ENCODE assay signal across 8 mouse cellular contexts in the genomic region with DNA sequence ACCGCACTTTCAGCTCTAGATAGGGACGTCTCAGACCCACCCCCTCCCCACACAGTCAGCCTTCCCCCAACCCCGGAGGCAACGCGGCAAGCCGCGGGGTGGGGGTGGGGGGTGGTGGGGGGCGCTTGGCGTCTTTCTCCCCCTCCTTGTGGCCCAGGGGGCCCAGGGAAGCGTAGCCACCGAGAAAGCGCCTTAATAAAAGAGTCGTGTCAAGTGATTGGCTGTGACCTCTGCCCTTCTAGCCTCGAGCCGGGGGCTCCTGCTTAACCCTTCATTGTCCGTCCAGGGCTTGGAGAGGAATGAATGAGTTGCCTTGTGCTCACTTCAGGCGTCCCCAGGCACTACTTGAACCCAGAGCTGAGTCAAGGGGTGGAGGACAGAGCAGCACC. TPM values are rescaled to one million over a fixed set of nuclear protein-coding genes. Genes with fewer than 3 reads are reported as not detected.
DNase-seq lines count a peak whose midpoint lies in the region; ATAC-seq and TF ChIP-seq lines count a peak whose summit lies in the region.
"Had no signal": no experiment of that assay in that cellular context is flagged by ENCODE, and none has a peak within 500 bp of the region (broad histone marks: within the 10 kb centered on the region; RNA-seq: fewer than 3 reads in every experiment).

No protein-coding gene starts in this region.

- no peaks in the 10 kb centered on the region for H3K36me3 ChIP-seq in testis, adult 2 months (ENCODE audit: control insufficient read depth, insufficient read depth, low read length)
- H3K36me3 ChIP-seq in hindbrain, embryonic 10.5 days: peaks cover 32% of the 10 kb centered on the region
- H3K36me3 ChIP-seq in midbrain, embryonic 10.5 days: peaks cover 33% of the 10 kb centered on the region

- H3K9me3 ChIP-seq in hindbrain, embryonic 10.5 days: no peaks in the 10 kb centered on the region
- H3K9me3 ChIP-seq in midbrain, embryonic 10.5 days (replicated peaks): no peaks in the 10 kb centered on the region

- H3K27ac ChIP-seq in testis, adult 2 months (ENCODE audit: control insufficient read depth, insufficient read depth, low read depth, low read length): no peak overlapping the region
- H3K27ac ChIP-seq in hindbrain, embryonic 10.5 days: peak overlapping the region; percentile 97
- peak overlapping the region; percentile 95 for H3K27ac ChIP-seq in midbrain, embryonic 10.5 days (replicated peaks)

- H3K27me3 ChIP-seq in testis, adult 2 months (ENCODE audit: control insufficient read depth, insufficient read depth, low read length): no peaks in the 10 kb centered on the region; the same call in none of the 2 replicates
- H3K27me3 ChIP-seq in hindbrain, embryonic 10.5 days (ENCODE audit: insufficient read depth, poor library complexity, severe bottlenecking): no peaks in the 10 kb centered on the region
- peaks cover 13% of the 10 kb centered on the region; the same call in 1 of the 2 replicates for H3K27me3 ChIP-seq in midbrain, embryonic 10.5 days (ENCODE audit: low read depth, poor library complexity, severe bottlenecking)

- TF ChIP-seq CTCF in testis, adult 2 months (IDR thresholded peaks at IDR 0.05; ENCODE audit: control insufficient read depth, insufficient read depth, insufficient replicate concordance, low read depth, low read length): no peak

- WGBS in hindbrain, embryonic 10.5 days: under 1% methylated on average over 17 of the region's 17 CpGs
- under 1% methylated on average over 17 of the region's 17 CpGs for WGBS in midbrain, embryonic 10.5 days

- no peak for DNase-seq in testis, postnatal 14 days (ENCODE audit: low spot score)
- DNase-seq in hindbrain, embryonic 10.5 days (ENCODE audit: low spot score): peak; percentile 92
- peak; percentile 90 for DNase-seq in midbrain, embryonic 10.5 days (ENCODE audit: low spot score)
- DNase-seq in cerebellum, postnatal 4 days (ENCODE audit: low spot score in 2 of 2): no peak
- DNase-seq in gastrocnemius, postnatal 36 days: no peak

- no peak for ATAC-seq in granulocyte monocyte progenitor cell, adult 5-6 weeks (replicated peaks; ENCODE audit: poor library complexity, severe bottlenecking)

- intact Hi-C loops in gastrocnemius, postnatal 36 days (cut with DNase I): loop anchor here (5.0 kb wide), 1 partner anchor 1659 kb away; no protein-coding TSS in a partner anchor

- peak overlapping the region; percentile 36 for H3K4me3 ChIP-seq in testis, adult 2 months (ENCODE audit: control insufficient read depth, low read depth, low read length)
- peak overlapping the region; percentile 75 for H3K4me3 ChIP-seq in hindbrain, embryonic 10.5 days
- peak overlapping the region; percentile 68 for H3K4me3 ChIP-seq in midbrain, embryonic 10.5 days

- TF ChIP-seq POLR2A in testis, adult 2 months (IDR thresholded peaks at IDR 0.05; ENCODE audit: control insufficient read depth, low read depth, low read length): no peak

- peaks cover 37% of the 10 kb centered on the region for H3K4me1 ChIP-seq in testis, adult 2 months (ENCODE audit: control insufficient read depth, insufficient read depth, low read length)
- peaks cover 95% of the 10 kb centered on the region for H3K4me1 ChIP-seq in hindbrain, embryonic 10.5 days (replicated peaks)
- H3K4me1 ChIP-seq in midbrain, embryonic 10.5 days: peaks cover 95% of the 10 kb centered on the region

RNA-seq across cellular contexts. Expression of gene Crabp2, which starts 0.7 kb away (rescaled TPM):
- polyA plus RNA-seq in testis, adult 2 months (2012; rRNA removed): 0.26 and 2.0 TPM in 2 replicates
- 956 and 1,072 TPM in 2 replicates for polyA plus RNA-seq in hindbrain, embryonic 10.5 days (2016; fragmentation: Nextera tagmentation; extraction: Ambion mirVana)
- polyA plus RNA-seq in midbrain, embryonic 10.5 days (2016; fragmentation: Nextera tagmentation; extraction: Ambion mirVana): 562 and 684 TPM in 2 replicates
- not detected in 2 replicates for total RNA-seq in granulocyte monocyte progenitor cell, adult 5-6 weeks (2014; fragmentation: Nextera tagmentation)
- not detected in 2 replicates for total RNA-seq in granulocyte monocyte progenitor cell, adult 5-6 weeks (2017)
- under 1 TPM; 0.37 to 0.48 TPM for total RNA-seq in gastrocnemius, postnatal 36 days (2021)
- total RNA-seq: hematopoietic stem cell, adult 5-6 weeks had no signal

RNA-seq across cellular contexts. Expression of gene Rrnad1, which starts 17.3 kb away (rescaled TPM):
- polyA plus RNA-seq in testis, adult 2 months (2012; rRNA removed): 22.2 and 24.4 TPM in 2 replicates
- 18.9 and 20.9 TPM in 2 replicates for polyA plus RNA-seq in hindbrain, embryonic 10.5 days (2016; fragmentation: Nextera tagmentation; extraction: Ambion mirVana)
- polyA plus RNA-seq in midbrain, embryonic 10.5 days (2016; fragmentation: Nextera tagmentation; extraction: Ambion mirVana): 18.6 and 21.6 TPM in 2 replicates
- total RNA-seq in granulocyte monocyte progenitor cell, adult 5-6 weeks (2014; fragmentation: Nextera tagmentation): 20.7 and 30.7 TPM in 2 replicates
- total RNA-seq in granulocyte monocyte progenitor cell, adult 5-6 weeks (2017): 13.6 and 13.8 TPM in 2 replicates
- 1 to 10 TPM; 3.0 to 4.1 TPM for total RNA-seq in gastrocnemius, postnatal 36 days (2021)

RNA-seq across cellular contexts. Expression of gene Isg20l2, which starts 17.7 kb away (rescaled TPM):
- polyA plus RNA-seq in testis, adult 2 months (2012; rRNA removed): 59.9 and 60.6 TPM in 2 replicates
- 73.3 and 75.7 TPM in 2 replicates for polyA plus RNA-seq in hindbrain, embryonic 10.5 days (2016; fragmentation: Nextera tagmentation; extraction: Ambion mirVana)
- polyA plus RNA-seq in midbrain, embryonic 10.5 days (2016; fragmentation: Nextera tagmentation; extraction: Ambion mirVana): 81.6 and 81.9 TPM in 2 replicates
- total RNA-seq in granulocyte monocyte progenitor cell, adult 5-6 weeks (2014; fragmentation: Nextera tagmentation): 49.5 and 63.1 TPM in 2 replicates
- total RNA-seq in granulocyte monocyte progenitor cell, adult 5-6 weeks (2017): 45.7 and 51.4 TPM in 2 replicates
- 1 to 10 TPM; 6.2 to 8.0 TPM for total RNA-seq in gastrocnemius, postnatal 36 days (2021)

RNA-seq across cellular contexts. Expression of gene Nes, which starts 23.1 kb away (rescaled TPM):
- 0.26 and 0.51 TPM in 2 replicates for polyA plus RNA-seq in testis, adult 2 months (2012; rRNA removed)
- polyA plus RNA-seq in hindbrain, embryonic 10.5 days (2016; fragmentation: Nextera tagmentation; extraction: Ambion mirVana): 109 and 143 TPM in 2 replicates
- 125 and 158 TPM in 2 replicates for polyA plus RNA-seq in midbrain, embryonic 10.5 days (2016; fragmentation: Nextera tagmentation; extraction: Ambion mirVana)
- not detected in 2 replicates for total RNA-seq in granulocyte monocyte progenitor cell, adult 5-6 weeks (2014; fragmentation: Nextera tagmentation)
- total RNA-seq in granulocyte monocyte progenitor cell, adult 5-6 weeks (2017): 0.05 TPM in 1 of 2 replicates, not detected in the other
- 10 to 100 TPM; 15.4 to 20.5 TPM for total RNA-seq in gastrocnemius, postnatal 36 days (2021)

RNA-seq across cellular contexts. Expression of gene Mrpl24, which starts 28.5 kb away (rescaled TPM):
- 79.1 and 96.3 TPM in 2 replicates for polyA plus RNA-seq in testis, adult 2 months (2012; rRNA removed)
- polyA plus RNA-seq in hindbrain, embryonic 10.5 days (2016; fragmentation: Nextera tagmentation; extraction: Ambion mirVana): 74.7 and 76.1 TPM in 2 replicates
- polyA plus RNA-seq in midbrain, embryonic 10.5 days (2016; fragmentation: Nextera tagmentation; extraction: Ambion mirVana): 78.3 and 81.6 TPM in 2 replicates
- 165 and 169 TPM in 2 replicates for total RNA-seq in granulocyte monocyte progenitor cell, adult 5-6 weeks (2014; fragmentation: Nextera tagmentation)
- 112 and 134 TPM in 2 replicates for total RNA-seq in granulocyte monocyte progenitor cell, adult 5-6 weeks (2017)
- 10 to 100 TPM; 36.7 to 42.3 TPM for total RNA-seq in gastrocnemius, postnatal 36 days (2021)

Comparison
In these comparisons a context has a peak if more than half of its experiments do, and no peak if none do; other contexts are left out.
1. DNase-seq: peak in hindbrain, embryonic 10.5 days (single experiment) and midbrain, embryonic 10.5 days (single experiment); none in testis, postnatal 14 days (single experiment), cerebellum, postnatal 4 days (0 of 2) and gastrocnemius, postnatal 36 days (0 of 2).
2. RNA of gene Crabp2, which starts 0.7 kb away (polyA plus RNA-seq): 956 to 1,072 TPM in hindbrain, embryonic 10.5 days and 562 to 684 TPM in midbrain, embryonic 10.5 days; 0.26 to 2.0 TPM in testis, adult 2 months; every median in the first group is over 100 times any median in the second.
3. Peak in every context shown above with its lines, with median percentiles within 50 percentile points of each other: H3K4me3 ChIP-seq.